Mouse (Mus musculus) MEL (cell line): ENCODE data around the gene Dag1. TPM values are rescaled to one million over a fixed set of nuclear protein-coding genes. Genes with fewer than 3 reads are reported as not detected.
A peak's percentile ranks its signal among the peaks of the same experiment; 100 is the strongest.

Experiments used
- DNase-seq: peaks from one replicate; pipeline ENCODE4 v3.0.0; 2011; ENCODE audit warnings: low read depth, low spot score
- H3K27ac ChIP-seq: 2 replicates; pipeline ENCODE4 v1.5.1; 2012; ENCODE audit warnings: low read depth, mild to moderate bottlenecking, control low read depth, low read length, moderate library complexity; ENCODE audit not compliant: control insufficient read depth
- H3K27me3 ChIP-seq, 2 experiments: fragments of 150-350 bp in 1 of 2; sonication (generic) in 1 of 2; 2 replicates each; pipeline ENCODE4 v1.6.1; 2012; ENCODE audit warnings: low read length in 2 of 2, mild to moderate bottlenecking in 2 of 2, improper control_type of control experiment in 1 of 2, moderate library complexity in 1 of 2; ENCODE audit not compliant: insufficient read depth in 2 of 2, control insufficient read depth in 1 of 2
- H3K36me3 ChIP-seq, 2 experiments: 2 replicates each; pipeline ENCODE4 v1.6.1; 2012 to 2014; ENCODE audit warnings: low read length in 2 of 2, improper control_type of control experiment in 1 of 2, inconsistent platforms in 1 of 2, mild to moderate bottlenecking in 1 of 2; ENCODE audit not compliant: insufficient read depth in 2 of 2, control insufficient read depth in 1 of 2
- H3K4me1 ChIP-seq, 2 experiments: fragments of 150-350 bp in 1 of 2; sonication (generic) in 1 of 2; 2 replicates each; pipeline ENCODE4 v1.6.1; 2012; ENCODE audit warnings: low read length in 2 of 2, improper control_type of control experiment in 1 of 2, mild to moderate bottlenecking in 1 of 2; ENCODE audit not compliant: insufficient read depth in 2 of 2, control insufficient read depth in 1 of 2
- H3K4me3 ChIP-seq, 2 experiments: fragments of 150-350 bp in 1 of 2; sonication (generic) in 1 of 2; 2 replicates each; pipeline ENCODE4 v1.5.1; 2012; ENCODE audit warnings: low read depth in 2 of 2, low read length in 2 of 2, mild to moderate bottlenecking in 2 of 2, moderate library complexity in 2 of 2, control low read depth in 1 of 2, improper control_type of control experiment in 1 of 2; ENCODE audit not compliant: control insufficient read depth in 1 of 2, insufficient read depth in 1 of 2
- H3K79me2 ChIP-seq: 2 replicates; pipeline ENCODE4 v1.6.1; 2012; ENCODE audit warnings: mild to moderate bottlenecking, low read length, moderate library complexity; ENCODE audit not compliant: control insufficient read depth, poor library complexity, insufficient read depth
- H3K9ac ChIP-seq: 2 replicates; pipeline ENCODE4 v1.6.1; 2012; ENCODE audit warnings: low read depth, mild to moderate bottlenecking, control low read depth, low read length, moderate library complexity; ENCODE audit not compliant: control insufficient read depth, poor library complexity, severe bottlenecking
- H3K9me3 ChIP-seq: fragments of 150-350 bp; sonication (generic); replicated peaks from 2 replicates; pipeline ENCODE4 v1.6.1; 2012; ENCODE audit warnings: mild to moderate bottlenecking, low read length, improper control_type of control experiment, moderate library complexity; ENCODE audit not compliant: insufficient read depth
- CTCF ChIP-seq, 3 experiments: IDR thresholded peaks in 2 of 3; conservative IDR thresholded peaks in 1 of 3; 2 replicates each; pipeline ENCODE4 v1.5.1; 2011 to 2012; ENCODE audit warnings: low read length in 3 of 3, low read depth in 2 of 3, mild to moderate bottlenecking in 2 of 3, improper control_type of control experiment in 1 of 3, inconsistent platforms in 1 of 3, mixed read lengths in 1 of 3, moderate library complexity in 1 of 3; ENCODE audit not compliant: control insufficient read depth in 1 of 3, insufficient read depth in 1 of 3, poor library complexity in 1 of 3, severe bottlenecking in 1 of 3
- ELF1 ChIP-seq: IDR thresholded peaks from 2 replicates; pipeline ENCODE4 v1.6.1; 2014; ENCODE audit warnings: low read depth, mild to moderate bottlenecking, inconsistent platforms, low read length, improper control_type of control experiment, moderate library complexity
- EP300 ChIP-seq, 2 experiments: IDR thresholded peaks; 2 replicates each; pipeline ENCODE4 v1.6.1; 2011; ENCODE audit warnings: improper control_type of control experiment in 2 of 2, low read length in 2 of 2, low read depth in 1 of 2, mild to moderate bottlenecking in 1 of 2
- ETS1 ChIP-seq: IDR thresholded peaks from 2 replicates; pipeline ENCODE4 v1.6.1; 2012; ENCODE audit warnings: low read depth, mild to moderate bottlenecking, inconsistent platforms, low read length, improper control_type of control experiment, moderate library complexity
- GABPA ChIP-seq: IDR thresholded peaks from 2 replicates; pipeline ENCODE4 v1.6.1; 2012; ENCODE audit warnings: low read depth, mild to moderate bottlenecking, inconsistent platforms, low read length, improper control_type of control experiment, moderate library complexity
- GATA1 ChIP-seq: IDR thresholded peaks from 2 replicates; pipeline ENCODE4 v1.6.1; 2011; ENCODE audit warnings: low read depth, low read length, improper control_type of control experiment
- HCFC1 ChIP-seq: IDR thresholded peaks from 2 replicates; pipeline ENCODE4 v1.6.1; 2012; ENCODE audit warnings: low read depth, mild to moderate bottlenecking, inconsistent platforms, low read length, improper control_type of control experiment, moderate library complexity
- MAFK ChIP-seq: IDR thresholded peaks from 2 replicates; pipeline ENCODE4 v1.6.1; 2011; ENCODE audit warnings: low read depth, mild to moderate bottlenecking, low read length, improper control_type of control experiment, borderline replicate concordance
- MAZ ChIP-seq: IDR thresholded peaks from 2 replicates; pipeline ENCODE4 v1.6.1; 2012; ENCODE audit warnings: low read depth, mild to moderate bottlenecking, inconsistent platforms, low read length, improper control_type of control experiment
- NELFE ChIP-seq: IDR thresholded peaks from 2 replicates; pipeline ENCODE4 v1.6.1; 2011; ENCODE audit warnings: low read depth, low read length, improper control_type of control experiment
- SIN3A ChIP-seq: IDR thresholded peaks from 2 replicates; pipeline ENCODE4 v1.6.1; 2012; ENCODE audit warnings: low read length, improper control_type of control experiment, inconsistent platforms
- SMC3 ChIP-seq: IDR thresholded peaks from 2 replicates; pipeline ENCODE4 v1.6.1; 2011; ENCODE audit warnings: low read depth, low read length, improper control_type of control experiment
- TBP ChIP-seq: IDR thresholded peaks from 2 replicates; pipeline ENCODE4 v1.8.0; 2011; ENCODE audit warnings: low read depth, low read length, improper control_type of control experiment
- UBTF ChIP-seq: IDR thresholded peaks from 2 replicates; pipeline ENCODE4 v1.6.1; 2012; ENCODE audit warnings: low read depth, mild to moderate bottlenecking, inconsistent platforms, low read length, improper control_type of control experiment, moderate library complexity, borderline replicate concordance; ENCODE audit not compliant: insufficient read depth
- USF1 ChIP-seq: IDR thresholded peaks from 2 replicates; pipeline ENCODE4 v1.6.1; 2014; ENCODE audit warnings: low read depth, mild to moderate bottlenecking, inconsistent platforms, low read length, improper control_type of control experiment, moderate library complexity
- USF2 ChIP-seq, 2 experiments: IDR thresholded peaks; 2 replicates each; pipeline ENCODE4 v1.6.1; 2011 to 2012; ENCODE audit warnings: improper control_type of control experiment in 2 of 2, low read length in 2 of 2, borderline replicate concordance in 1 of 2, inconsistent platforms in 1 of 2, low read depth in 1 of 2, mild to moderate bottlenecking in 1 of 2; ENCODE audit not compliant: insufficient read depth in 1 of 2
- polyA plus RNA-seq, 2 experiments: library from polyadenylated mRNA; stranded (reverse) in 1 of 2; unstranded in 1 of 2; fragments of >175 nt in 1 of 2; fragments of >200 nt in 1 of 2; gene quantifications; 2 replicates each; pipeline versions ENCODE4 v1.2.1 to v1.2.4; 2012; ENCODE audit warnings: low replicate concordance in 2 of 2, low read depth in 1 of 2; ENCODE audit not compliant: insufficient read length in 2 of 2, insufficient read depth in 1 of 2, missing spikeins in 1 of 2
- total RNA-seq: library from RNA; depleted of rRNA; stranded (reverse); fragments of 300-350 nt; gene quantifications from 2 replicates; pipeline ENCODE4 v1.2.3, GENCODE M21; 2012

Dag1 gene
- total and polyA plus RNA-seq, 3 experiments: 7.8 to 27.6 TPM; not detected in 1

DNA sequence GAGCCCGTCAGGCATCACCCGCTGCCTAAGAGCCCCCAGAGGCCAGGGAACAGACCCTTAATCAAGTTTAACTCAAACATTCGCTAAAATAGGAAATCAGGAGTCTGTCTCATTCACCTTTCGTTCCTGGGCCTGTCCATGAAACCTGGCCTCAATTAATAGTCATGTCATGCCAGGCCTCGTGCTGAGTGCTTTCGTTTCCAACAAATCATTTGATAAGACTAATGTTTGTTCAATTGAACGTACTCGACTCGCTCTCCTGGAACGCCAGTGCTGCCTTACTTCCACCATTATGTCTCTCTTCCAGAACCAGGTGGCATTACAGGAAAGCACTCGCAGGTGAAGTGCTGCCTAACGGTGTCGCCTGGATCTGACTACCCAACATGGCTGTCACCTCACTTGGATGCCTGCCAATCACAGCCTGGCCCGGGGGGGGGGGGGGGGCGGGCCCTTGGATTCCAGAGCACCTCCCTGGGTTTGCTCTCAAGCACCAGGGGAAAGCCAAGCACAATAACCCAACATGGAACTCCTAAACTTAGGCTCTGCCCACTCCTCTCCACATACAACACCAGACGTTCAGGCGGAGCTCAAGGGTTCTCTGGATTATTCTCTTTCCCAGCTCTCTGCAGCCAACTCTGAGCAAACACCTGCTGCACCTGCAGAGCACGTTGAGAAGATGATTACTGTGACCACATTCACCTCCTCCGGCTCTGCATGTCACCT is 88.5 kb downstream of the Dag1 start:
- Histone ChIP-seq H3K4me3 (no peak overlapping the region), H3K79me2 (no peaks in the 10 kb centered on the region)
- TF ChIP-seq UBTF (no peak), CTCF (IDR thresholded peaks at IDR 0.05 in 2 of 3, conservative IDR thresholded peaks at IDR 0.05 in 1 of 3; ENCODE audit: control insufficient read depth in 1 of 3, insufficient read depth in 1 of 3, low read depth in 2 of 3, low read length in 3 of 3, poor library complexity in 1 of 3, severe bottlenecking in 1 of 3) (no peak), NELFE (no peak), HCFC1 (no peak)
- TF ChIP-seq, all 39 proteins: peak for 0
- H3K4me1 ChIP-seq: peaks cover 2 to 15% of the 10 kb centered on the region in 2 experiments; a peak in 2 of 4 replicates
- H3K9me3 ChIP-seq: no peaks in the 10 kb centered on the region
- no peaks in the 10 kb centered on the region for H3K36me3 ChIP-seq
- no peak overlapping the region for H3K27ac ChIP-seq
- DNase-seq: no peak
- peaks cover 5 to 11% of the 10 kb centered on the region in 2 experiments for H3K27me3 ChIP-seq
- no peak overlapping the region for H3K9ac ChIP-seq

DNA sequence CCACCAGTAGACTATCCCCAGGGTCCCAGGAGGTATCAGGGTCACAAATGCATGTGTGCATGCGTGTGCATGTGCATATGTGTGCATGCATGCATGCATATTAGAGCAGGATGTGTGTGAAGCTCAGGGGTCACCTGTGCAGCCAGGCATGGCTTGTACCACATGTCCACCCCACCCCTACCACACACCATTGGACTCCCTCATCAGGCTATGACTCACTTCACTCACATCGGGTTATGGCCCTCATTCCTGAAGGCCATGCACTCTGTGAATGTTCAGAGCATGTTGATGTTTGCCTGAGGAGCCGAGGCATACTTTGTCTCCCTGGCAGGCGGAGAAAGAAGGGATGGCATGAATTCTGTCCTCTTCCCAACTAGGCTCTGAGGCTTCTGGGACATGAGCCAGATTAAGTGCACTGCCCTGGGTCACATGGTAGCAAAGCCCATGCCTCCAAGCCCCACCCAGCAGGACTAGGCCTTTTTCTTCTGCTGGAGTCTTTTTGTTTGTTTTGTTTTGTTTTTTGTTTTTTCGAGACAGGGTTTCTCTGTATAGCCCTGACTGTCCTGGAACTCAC is 90.9 kb downstream of the Dag1 start:
- Histone ChIP-seq H3K27ac (no peak overlapping the region), H3K36me3 (no peaks in the 10 kb centered on the region), H3K27me3 (peaks cover 4 to 24% of the 10 kb centered on the region in 2 experiments; a peak in 3 of 4 replicates), H3K4me3 (no peak overlapping the region), H3K79me2 (no peaks in the 10 kb centered on the region), H3K9ac (no peak overlapping the region), H3K4me1 (peaks cover 2 to 15% of the 10 kb centered on the region in 2 experiments; a peak in 2 of 4 replicates), H3K9me3 (no peaks in the 10 kb centered on the region)
- no peak for DNase-seq
- TF ChIP-seq TBP (no peak), ETS1 (no peak), EP300 (IDR thresholded peaks at IDR 0.05; ENCODE audit: low read depth in 1 of 2, low read length in 2 of 2) (no peak), SMC3 (no peak), USF1 (peak; percentile 37; the same call in 1 of the 2 replicates), USF2 (IDR thresholded peaks at IDR 0.05; ENCODE audit: borderline replicate concordance in 1 of 2, insufficient read depth in 1 of 2, low read depth in 1 of 2, low read length in 2 of 2) (no peak)

DNA sequence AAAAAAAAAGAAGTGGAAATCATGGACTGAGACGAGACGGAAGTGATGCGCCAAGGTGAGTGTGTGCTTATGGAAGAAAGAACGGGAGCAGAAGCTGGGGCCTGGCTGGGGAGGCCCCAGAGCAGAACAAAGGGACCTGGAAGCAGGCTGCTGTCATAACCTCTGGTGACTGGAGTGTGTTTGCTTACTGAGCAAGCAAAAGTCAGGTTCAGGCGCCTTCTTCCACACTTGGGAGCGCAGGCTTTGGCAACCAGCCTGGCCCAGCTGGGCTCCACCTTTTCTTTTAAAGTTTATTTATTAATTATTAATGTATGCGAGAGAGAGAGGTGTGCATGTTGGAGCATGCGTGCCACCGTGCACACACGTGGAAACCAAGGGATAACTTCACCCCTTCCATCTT is 94.0 kb downstream of the Dag1 start:
- Histone ChIP-seq H3K9ac (no peak overlapping the region), H3K79me2 (no peaks in the 10 kb centered on the region), H3K9me3 (no peaks in the 10 kb centered on the region), H3K27me3 (peaks cover 10 to 40% of the 10 kb centered on the region in 2 experiments; a peak in 3 of 4 replicates), H3K27ac (no peak overlapping the region), H3K4me1 (peaks cover 2 to 3% of the 10 kb centered on the region in 2 experiments; a peak in 1 of 4 replicates)
- no peak for DNase-seq
- TF ChIP-seq MAZ (no peak), GATA1 (no peak), ELF1 (no peak), GABPA (no peak), SIN3A (no peak), MAFK (no peak)
- TF ChIP-seq, all 39 proteins: peak for 0
- Histone ChIP-seq H3K36me3 (no peaks in the 10 kb centered on the region; a peak in 1 of 4 replicates), H3K4me3 (no peak overlapping the region)
